Mouse (Mus musculus) CD4-positive helper T cell, adult 2 months (primary cell): Measurements from ENCODE around the gene Pate3.
"Not testable (repeated sequence)": the region's sequence is repeated elsewhere in the genome, so short reads cannot be mapped to it uniquely, and the experiment has no call there.

Experiments used
- DNase-seq: peaks from one replicate; pipeline ENCODE4 v3.0.0-alpha.2; 2012; ENCODE audit warnings: low read depth, missing footprints, low spot score

The Pate3 gene

DNA sequence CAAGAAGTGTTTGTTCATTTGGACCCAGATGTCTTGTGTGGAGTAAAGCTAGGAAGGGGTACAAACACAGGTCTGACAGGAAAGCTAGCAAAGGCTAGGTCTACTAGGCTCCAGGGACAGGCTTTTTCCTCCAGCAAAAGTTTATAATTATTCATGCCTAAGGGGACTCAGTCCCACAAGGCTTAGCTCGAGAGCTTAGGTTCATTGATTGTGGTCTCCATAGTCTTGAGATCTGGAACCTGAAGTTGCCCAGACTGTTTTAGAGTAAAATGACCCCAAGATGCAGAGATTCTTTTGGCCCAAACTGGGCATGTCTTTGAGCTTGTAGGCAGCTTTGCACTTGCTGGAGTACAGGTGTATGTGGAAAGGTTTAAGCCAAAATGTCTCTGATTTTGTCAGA lies at the start of gene Pate3:
Pate3 (minus strand) TSS at position 101 of the 400 bp plus-strand sequence.
- DNase-seq, result no peak

DNA sequence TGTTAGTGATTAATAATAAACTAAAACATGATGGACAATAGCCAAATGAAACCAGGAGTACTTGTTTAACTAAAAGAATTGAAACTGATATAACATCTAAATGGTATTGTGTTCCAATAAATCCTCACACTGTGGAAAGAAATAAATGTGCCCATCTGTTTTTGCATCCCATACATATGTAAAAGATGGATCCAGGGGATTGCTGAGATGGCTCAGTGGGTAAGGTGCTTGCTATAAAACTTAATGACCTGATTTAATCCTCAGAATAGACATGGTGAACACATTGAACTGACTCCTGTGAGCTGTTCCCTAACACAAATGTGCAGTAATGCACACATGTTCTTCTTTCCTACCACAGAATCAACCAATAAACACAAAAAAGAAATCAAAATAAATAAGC lies 43.9 kb upstream of the Pate3 start:
- DNase-seq, result no peak

DNA sequence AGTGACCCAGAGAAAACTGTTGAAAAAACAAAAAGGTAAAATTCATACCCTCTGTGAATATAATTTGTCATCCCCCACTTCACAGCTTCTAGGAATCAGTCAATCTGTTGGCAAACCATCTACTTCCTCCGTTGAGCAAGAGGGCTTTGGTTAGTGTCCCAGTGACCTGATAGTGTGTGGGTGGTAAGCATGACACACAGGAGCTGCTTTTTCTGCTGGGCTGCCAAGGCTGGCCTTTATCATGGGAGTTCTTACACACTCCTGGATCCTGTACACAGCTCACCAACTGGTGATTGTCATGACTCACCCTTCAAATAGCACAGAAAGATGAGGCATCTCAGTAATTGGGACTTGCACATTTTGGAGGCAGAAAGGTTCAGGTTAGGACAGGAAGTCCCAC lies 39.0 kb upstream of the Pate3 start, which contains the start of gene Pate1:
Pate1 (minus strand) TSS at position 378 of the 400 bp plus-strand sequence.
- no peak for DNase-seq

DNA sequence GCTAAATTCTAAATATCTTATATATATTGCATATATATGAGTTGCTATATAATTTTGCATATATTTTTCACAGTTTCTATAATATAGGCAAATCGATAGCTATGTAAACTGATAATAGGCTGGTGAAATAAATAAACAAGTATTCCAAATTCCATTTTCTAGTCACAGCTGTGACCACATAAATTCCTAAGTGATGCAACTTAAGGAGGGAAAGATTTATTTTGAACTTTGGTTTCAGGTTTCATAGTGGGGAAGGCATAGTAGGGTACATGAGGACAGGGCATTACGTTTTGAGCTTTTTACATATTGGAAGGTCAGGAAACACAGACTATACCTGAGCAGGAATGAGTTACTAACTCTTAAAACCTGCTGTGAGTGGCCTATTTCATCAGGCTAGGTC lies 25.6 kb upstream of the Pate3 start:
- no peak for DNase-seq

DNA sequence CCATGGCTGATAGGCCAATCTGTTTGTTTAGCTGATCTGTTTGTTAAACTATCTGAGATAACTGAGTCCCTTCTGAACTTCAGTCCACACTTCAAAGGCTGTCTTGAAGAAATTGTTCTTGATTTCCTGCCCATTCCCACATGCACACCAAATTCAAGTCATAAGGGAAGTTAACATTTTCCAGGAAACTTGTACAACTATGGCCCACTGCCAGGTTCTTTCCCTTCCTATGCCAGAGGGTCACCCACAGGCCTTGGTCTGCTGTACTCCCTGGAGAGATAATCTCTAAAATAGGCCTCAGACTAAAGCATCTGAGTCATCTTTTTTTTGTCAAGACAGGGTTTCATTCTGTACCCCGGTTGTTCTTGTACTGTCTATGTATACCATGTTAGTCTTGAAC lies 15.0 kb downstream of the Pate3 start:
- no peak for DNase-seq

DNA sequence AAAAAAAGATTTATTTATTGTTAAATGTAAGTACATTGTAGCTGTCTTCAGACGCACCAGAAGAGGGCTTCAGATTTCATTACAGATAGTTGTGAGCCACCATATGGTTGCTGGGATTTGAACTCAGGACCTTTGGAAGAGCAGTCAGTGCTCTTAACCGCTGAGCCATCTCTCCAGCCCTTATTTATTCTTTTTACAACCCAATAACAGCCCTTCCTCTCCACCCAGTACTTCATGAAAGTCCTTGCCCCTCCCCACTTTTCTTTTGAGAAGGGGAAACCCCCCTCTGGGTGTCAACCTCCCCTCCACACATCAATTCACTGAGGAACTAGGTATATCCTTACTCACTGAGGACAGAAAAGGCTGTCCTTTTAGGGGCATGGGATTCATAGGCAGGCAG lies 31.2 kb downstream of the Pate3 start:
- not testable (repeated sequence) for DNase-seq

DNA sequence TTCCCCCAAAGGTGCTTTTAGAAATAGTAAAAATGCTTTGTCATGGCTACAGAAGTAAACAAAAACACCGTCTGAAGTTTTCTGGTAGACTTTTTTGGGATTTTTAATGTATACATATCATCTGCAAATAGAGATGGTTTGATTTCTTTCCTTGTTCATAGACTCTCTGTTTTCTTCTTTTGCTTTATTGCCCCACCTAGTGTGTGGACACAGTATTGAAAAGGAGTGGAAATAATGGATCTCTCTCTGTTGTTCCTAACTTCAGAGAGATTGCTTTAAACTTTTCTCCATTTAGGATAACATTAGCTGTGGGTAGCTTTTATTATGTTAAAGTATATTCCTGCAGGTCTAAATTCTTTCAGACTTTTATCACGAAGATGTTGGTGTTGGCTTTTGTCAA lies 34.0 kb downstream of the Pate3 start:
- no peak for DNase-seq

DNA sequence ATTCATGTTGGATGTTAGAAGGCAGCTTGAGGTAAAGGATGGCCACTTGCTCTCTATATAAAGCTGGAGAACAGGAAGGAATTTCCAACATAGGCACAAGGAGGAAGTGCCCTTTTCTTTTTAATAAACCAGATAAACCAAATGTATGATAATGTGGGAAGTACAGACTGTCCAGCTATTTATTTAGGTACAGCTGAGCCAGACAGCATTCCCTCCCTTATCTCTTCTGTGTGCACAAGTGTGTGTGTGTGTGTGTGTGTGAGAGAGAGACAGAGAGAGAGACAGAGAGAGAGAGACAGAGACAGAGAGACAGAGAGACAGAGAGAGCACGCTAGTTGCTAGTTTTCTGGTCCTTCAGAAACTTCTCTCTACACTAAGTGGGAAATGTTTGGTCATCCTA lies 36.2 kb downstream of the Pate3 start, which contains the start of gene Pate4:
Pate4 (minus strand) TSS at position 101 of the 400 bp plus-strand sequence.
- no peak for DNase-seq

DNA sequence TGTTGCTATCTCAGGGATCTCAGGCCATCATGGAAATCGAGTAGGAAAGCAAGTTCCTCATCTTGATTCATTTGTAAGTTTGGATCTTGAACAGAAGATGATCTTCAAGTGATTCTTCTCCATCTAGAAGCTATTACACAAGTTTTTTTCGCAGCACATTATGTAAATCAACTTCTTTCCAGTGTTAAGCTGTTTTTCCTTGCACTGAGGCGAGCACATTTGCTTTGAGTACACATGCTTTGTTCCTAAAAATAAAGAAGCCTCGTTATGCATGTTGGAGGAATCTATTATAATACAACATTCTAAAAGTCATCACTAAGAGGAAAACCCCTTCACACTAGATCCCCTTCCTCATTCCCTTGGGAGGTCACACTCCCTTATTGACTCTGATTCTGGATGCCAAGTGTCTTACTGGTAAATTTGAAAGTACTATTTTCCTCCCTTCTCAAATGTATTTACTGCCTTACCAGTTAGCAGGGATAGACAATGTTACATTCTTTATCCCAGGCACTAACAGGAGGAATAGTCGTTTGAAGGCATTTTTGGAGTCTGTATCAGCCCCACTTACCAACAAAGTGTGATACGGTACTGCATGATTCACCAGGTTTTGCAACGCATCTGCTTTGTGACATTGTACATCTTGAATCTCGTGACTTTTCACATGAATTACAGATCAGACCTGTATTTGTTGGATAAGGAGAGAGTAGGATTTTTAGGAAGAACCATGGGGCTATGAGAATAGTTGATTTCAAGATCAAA lies 40.2 kb downstream of the Pate3 start:
- DNase-seq, result no peak
